Mouse (Mus musculus) cortical plate, adult 2 months (tissue): ENCODE results near the gene Baz1a. TPM values are rescaled to one million over a fixed set of nuclear protein-coding genes. Genes with fewer than 3 reads are reported as not detected.
"Not testable (repeated sequence)": the region's sequence is repeated elsewhere in the genome, so short reads cannot be mapped to it uniquely, and the experiment has no call there.

Experiments
- H3K27ac ChIP-seq: fragments of 200-500 bp; 2 replicates; pipeline ENCODE4 v1.5.1; 2012; ENCODE audit warnings: low read length, control low read depth, inconsistent platforms; ENCODE audit not compliant: insufficient read depth
- H3K4me1 ChIP-seq: fragments of 200-500 bp; 2 replicates; pipeline ENCODE4 v1.6.1; 2011; ENCODE audit warnings: low read length; ENCODE audit not compliant: control insufficient read depth, insufficient read depth
- H3K4me3 ChIP-seq: fragments of 200-500 bp; 2 replicates; pipeline ENCODE4 v1.5.1; 2011; ENCODE audit warnings: mild to moderate bottlenecking, low read length, control low read depth; ENCODE audit not compliant: insufficient read depth
- CTCF ChIP-seq: fragments of 200-500 bp; IDR thresholded peaks from 2 replicates; pipeline ENCODE4 v1.5.1; 2011; ENCODE audit warnings: mild to moderate bottlenecking, control low read depth, low read length; ENCODE audit not compliant: insufficient read depth; ENCODE audit errors: extremely low read depth
- POLR2A ChIP-seq: fragments of 200-500 bp; IDR thresholded peaks from 2 replicates; pipeline ENCODE4 v1.6.1; 2011; ENCODE audit warnings: mild to moderate bottlenecking, low read length, control low read depth; ENCODE audit not compliant: insufficient read depth; ENCODE audit errors: extremely low read depth
- polyA plus RNA-seq: library from polyadenylated mRNA; depleted of rRNA; stranded (reverse); fragments of >200 nt; gene quantifications from 2 replicates; pipeline ENCODE4 v1.2.3, GENCODE M21; 2012

Baz1a gene
- polyA plus RNA-seq, 1 experiment, result 2.3 TPM

DNA sequence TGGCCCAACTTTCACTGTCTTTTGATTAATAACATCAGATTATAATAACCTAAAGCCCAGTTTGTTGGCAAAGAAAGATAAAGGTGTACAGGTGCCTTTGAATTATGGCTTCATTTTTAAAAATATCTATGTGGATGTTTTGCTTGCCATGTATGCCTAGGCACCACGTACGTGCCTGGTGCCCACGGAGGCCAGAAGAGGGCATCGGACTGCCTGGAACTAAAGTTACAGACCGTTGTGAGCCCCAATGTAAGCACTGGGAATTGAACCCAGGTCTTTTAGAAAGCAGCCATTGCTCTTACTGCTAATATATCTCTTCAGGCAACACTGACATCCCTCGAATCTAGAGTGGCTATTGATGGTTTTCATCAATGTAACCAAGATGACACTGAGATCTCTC lies 32.2 kb downstream of the Baz1a start:
- Histone ChIP-seq H3K4me1 (no peaks in the 10 kb centered on the region), H3K27ac (no peak overlapping the region), H3K4me3 (no peak overlapping the region)
- no peak for TF ChIP-seq POLR2A
- no peak for TF ChIP-seq CTCF

DNA sequence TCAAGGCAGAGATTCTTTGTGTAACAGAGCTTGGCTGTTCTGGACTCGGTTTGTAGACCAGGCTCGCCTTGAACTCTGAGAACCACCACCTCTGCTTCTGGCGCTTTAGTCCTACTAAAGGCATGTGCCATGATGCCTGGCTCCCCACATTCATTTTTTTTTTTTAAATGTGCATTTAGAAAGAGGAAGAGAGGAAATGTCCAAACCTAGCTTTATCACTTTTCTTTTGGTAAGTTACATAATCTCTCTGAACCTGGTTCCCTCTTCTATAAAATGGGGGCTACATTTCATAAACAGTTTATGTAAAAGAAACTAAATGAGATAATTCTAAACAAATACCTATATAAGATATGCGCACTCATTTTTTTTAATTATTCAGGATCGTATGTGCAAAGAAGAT lies 33.2 kb downstream of the Baz1a start:
- Histone ChIP-seq H3K27ac (no peak overlapping the region), H3K4me3 (no peak overlapping the region), H3K4me1 (no peaks in the 10 kb centered on the region)
- TF ChIP-seq POLR2A (no peak), CTCF (no peak)

DNA sequence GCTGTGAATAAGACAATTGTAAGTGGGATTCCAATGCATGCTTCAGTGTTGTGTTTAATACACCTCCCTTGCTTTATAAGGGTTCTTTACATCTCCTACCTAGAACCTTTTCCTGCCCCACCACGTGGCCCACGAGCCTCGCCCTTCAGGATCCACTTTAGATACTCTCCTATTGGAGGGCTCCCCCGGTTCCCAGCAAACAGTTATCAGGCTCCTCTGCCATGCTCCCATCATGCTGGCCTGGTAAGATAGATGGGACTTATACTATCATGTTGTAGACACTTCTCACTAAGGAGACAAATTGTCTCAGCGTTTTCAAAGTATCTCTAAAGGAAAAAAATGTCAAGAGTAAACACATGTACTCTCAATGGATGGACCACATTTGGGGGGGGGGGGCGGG lies 33.6 kb downstream of the Baz1a start:
- no peak overlapping the region for H3K4me3 ChIP-seq

GRCm38 (mm10) chr12:54969033-54969432 lies 45.1 kb downstream of the Baz1a start:
- TF ChIP-seq POLR2A, result no peak
- TF ChIP-seq CTCF, result no peak
- Histone ChIP-seq H3K27ac (no peak overlapping the region), H3K4me1 (no peaks in the 10 kb centered on the region), H3K4me3 (no peak overlapping the region)

More for the DNA sequence above, 33.6 kb downstream of the Baz1a start:
- TF ChIP-seq CTCF, result no peak
- no peak for TF ChIP-seq POLR2A
- Histone ChIP-seq H3K27ac (no peak overlapping the region), H3K4me1 (no peaks in the 10 kb centered on the region)

DNA sequence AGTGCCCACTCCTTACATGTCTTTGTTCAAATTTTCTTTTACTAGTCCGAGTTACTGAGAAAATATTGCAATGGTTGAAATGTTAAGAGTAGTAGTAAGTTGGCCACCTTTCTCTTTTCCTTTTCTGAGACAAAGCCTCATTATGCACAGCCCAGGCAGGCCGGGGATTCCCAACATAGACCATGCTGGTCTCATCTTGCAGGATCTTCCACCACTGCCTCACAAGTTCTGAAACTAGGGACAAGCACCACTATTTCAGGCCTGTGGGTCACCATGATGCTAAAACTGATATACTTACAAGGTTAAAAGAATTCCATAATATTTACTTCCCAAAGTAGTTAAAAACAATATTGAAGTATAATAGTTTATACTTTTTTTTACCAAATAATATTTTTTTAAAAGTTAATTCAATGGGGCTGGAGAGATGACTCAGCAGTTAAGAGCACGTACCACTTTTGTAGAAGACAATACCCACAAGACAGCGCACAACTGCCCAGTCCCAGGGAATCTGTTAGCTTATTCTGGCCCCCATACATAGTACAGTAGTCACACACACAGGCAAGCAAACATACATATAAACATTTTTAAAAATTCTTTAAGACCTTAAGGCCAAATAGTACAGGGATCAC lies 48.5 kb downstream of the Baz1a start:
- no peak for TF ChIP-seq POLR2A
- TF ChIP-seq CTCF, result no peak
- Histone ChIP-seq H3K4me3 (no peak overlapping the region), H3K4me1 (no peaks in the 10 kb centered on the region), H3K27ac (no peak overlapping the region)

DNA sequence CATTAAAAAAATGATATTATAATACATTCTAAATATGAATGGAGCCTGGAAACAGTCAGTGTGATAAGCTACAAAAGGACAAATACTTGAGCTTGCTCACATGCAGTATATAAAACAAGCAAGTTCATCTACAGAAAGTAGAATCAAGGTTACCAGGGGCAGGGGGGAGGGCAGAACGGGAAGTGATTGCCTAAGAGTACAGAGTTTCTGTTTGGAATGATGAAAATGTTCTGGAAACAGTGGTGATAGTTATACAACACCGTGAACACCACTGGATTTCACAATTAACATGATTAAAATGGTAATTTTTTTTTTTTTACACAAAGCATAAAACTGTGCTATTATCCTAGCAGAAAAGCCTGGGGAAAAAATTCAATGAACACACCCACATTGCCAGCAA lies 54.6 kb downstream of the Baz1a start:
- Histone ChIP-seq H3K4me3 (no peak overlapping the region), H3K4me1 (no peaks in the 10 kb centered on the region), H3K27ac (no peak overlapping the region)
- TF ChIP-seq CTCF (no peak), POLR2A (no peak)

DNA sequence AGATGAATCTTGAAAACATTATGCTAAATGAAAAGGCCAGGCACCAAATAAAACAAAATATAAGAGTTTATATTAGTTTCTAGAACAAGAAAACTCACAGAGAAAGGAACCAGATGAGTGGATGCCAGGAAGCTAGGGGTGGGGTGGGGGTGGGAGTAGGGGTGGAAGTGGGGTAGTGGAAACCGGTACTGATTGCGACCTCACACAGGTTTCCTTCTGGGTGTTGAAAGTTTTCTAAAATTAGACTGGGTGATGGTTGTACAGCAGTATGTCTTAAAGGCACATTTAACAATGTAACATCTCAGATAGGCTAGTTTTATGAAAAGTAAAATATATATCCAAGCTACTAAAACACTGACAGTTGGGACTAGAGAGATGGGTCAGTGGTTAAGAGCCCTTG lies 57.2 kb downstream of the Baz1a start:
- Histone ChIP-seq H3K4me1 (no peaks in the 10 kb centered on the region), H3K27ac (no peak overlapping the region), H3K4me3 (no peak overlapping the region)
- TF ChIP-seq POLR2A (no peak), CTCF (no peak)

DNA sequence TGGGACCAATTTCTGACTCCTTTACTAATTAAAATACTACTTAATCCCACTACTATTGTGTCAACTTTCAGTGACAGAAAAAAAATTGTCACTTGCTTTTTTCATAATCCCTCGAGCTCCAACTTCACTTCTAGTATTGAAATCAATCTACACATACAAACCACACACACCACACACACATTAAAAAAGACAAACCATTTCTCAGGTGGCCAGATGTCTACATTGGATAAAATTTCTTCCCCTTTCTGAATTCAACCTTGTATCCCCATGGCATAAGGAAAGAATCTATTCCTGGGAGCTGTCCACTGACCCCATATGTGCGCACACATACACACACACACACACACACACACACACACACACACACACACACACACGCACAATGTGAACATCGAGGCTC lies 57.7 kb downstream of the Baz1a start:
- TF ChIP-seq CTCF (no peak), POLR2A (no peak)
- H3K4me3 ChIP-seq, result no peak overlapping the region
- no peaks in the 10 kb centered on the region for H3K4me1 ChIP-seq
- no peak overlapping the region for H3K27ac ChIP-seq

DNA sequence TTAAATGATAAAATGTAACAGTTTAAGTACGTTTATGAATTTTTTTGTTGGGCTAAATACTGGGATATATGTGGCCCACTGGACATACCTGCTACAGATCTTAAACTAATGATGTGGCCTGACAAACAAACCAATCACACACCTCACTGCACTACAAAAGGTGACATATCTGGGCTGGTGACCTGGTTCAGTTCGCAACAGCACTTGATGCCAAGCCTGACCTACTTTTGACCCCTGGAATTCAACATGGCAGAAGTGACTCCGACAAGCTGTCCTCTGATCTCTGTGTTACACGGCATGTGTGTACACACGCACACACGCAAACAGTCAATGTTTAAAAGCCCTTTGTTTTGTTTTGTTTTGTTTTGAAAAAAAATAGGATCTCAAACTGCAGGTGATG lies 68.0 kb downstream of the Baz1a start:
- Histone ChIP-seq H3K4me1 (no peaks in the 10 kb centered on the region), H3K4me3 (no peak overlapping the region), H3K27ac (no peak overlapping the region)
- TF ChIP-seq CTCF (no peak), POLR2A (no peak)

DNA sequence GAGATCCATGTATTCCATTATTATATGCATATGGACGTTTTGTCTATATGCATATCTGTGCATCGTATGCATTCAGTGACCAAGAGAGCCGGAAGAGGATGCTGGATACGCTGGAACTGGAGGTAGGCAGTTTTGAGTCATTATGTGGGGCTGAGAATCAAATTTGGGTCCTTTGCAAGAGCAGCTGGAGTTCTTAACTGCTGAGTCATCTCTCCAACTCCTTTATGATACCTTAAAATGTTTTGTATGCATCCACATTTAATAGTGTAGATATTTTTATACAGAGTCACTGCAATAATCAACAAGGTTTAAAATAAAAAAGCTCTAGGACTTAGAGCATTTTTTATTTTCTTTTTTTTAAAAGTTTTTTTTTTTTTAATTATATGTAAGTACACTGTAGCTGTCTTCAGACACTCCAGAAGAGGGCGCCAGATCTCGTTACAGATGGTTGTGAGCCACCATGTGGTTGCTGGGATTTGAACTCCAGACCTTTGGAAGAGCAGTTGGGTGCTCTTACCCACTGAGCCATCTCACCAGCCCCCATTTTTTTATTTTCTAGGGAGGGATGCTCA lies 71.5 kb downstream of the Baz1a start:
- H3K4me3 ChIP-seq, H3K27ac ChIP-seq, H3K4me1 ChIP-seq: not testable (repeated sequence)

DNA sequence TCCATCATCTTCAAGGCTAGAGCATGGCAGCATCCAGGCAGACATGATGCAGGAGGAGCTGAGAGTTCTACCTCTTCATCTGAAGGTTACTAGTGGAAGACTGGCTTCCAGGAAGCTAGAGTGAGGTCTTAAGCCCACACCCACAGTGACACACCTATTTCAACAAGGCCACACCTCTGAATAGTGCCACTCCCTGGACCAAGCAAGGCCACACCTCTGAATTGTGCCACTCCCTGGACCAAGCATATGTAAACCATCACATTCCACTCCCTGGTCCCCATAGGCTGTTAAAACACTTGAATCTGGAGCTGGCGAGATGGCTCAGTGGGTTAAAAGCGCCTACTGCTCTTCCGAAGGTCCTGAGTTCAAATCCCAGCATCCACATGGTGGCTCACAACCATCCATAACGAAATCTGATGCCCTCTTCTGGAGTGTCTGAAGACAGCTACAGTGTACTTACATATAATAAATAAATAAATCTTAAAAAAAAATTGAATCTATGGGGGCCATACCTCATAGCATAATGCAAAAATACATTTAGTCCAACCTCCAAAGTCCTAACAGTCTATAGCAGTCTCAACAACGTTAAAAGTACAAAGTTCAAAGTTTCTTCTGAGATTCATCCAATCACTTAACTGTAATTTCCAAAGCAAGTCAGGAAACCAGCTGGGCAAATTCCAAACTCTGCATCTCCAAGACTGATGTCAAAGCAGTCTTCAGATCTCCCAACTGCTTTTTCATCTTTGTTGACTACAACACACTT lies 76.4 kb downstream of the Baz1a start:
- not testable (repeated sequence) for H3K4me1 ChIP-seq, H3K27ac ChIP-seq, H3K4me3 ChIP-seq
